Mouse (Mus musculus) ovary, adult 18-20 months (tissue): ENCODE data around the gene Lst1.

ENCODE experiments used
- DNase-seq: peaks from one replicate; pipeline ENCODE4 v3.0.0; 2022; ENCODE audit warnings: low spot score, mixed read lengths

The Lst1 gene

GRCm38 (mm10) chr17:35185639-35186611 is 2.3 kb downstream of the Lst1 start:
- no peak for DNase-seq

- no peak for DNase-seq
These were observed 8.1 kb downstream of the Lst1 start for GRCm38 (mm10) chr17:35180093-35180492.

DNA sequence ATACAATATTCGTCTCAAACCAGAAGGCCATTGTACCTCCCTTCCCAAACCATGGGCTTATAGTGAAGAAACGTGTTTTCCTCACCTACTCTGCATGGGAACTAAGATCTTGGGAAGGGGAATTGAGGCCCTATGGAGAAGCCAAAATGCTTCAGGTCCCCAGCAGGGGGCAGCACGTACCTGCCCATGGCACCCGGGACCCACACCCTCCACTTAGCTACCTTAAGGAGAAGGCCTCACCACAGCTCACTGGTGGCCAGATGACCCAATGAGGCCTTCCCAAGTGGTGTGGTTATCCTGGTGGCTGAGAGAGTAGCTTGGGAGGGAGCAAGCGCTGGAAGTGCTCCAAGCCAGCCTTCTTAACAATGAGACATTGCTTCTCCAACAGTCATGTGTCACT is 9.7 kb downstream of the Lst1 start:
- DNase-seq, result no peak

DNA sequence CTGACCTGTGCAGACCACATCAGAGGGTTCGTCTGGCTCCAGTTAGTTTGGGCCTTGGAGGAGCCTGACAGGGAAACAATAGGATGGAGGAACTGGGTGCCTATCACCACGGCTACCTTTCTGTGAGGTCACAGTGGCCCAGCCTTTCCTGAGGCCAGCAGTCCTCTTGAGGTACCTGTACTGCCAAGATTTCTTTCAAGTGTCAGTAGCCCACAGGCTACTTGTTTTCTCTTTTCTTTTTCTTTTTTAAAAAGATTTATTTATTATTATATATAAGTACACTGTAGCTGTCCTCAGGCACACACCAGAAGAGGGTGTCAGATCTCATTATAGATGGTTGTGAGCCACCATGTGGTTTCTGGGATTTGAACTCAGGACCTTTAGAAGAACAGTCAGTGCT is 12.3 kb downstream of the Lst1 start, which contains the start of gene Aif1:
Gene Aif1 (minus strand): TSS at position 101 of the 400 bp plus-strand sequence.
- DNase-seq, result no peak

- DNase-seq, result no peak
These were observed 12.9 kb downstream of the Lst1 start for GRCm38 (mm10) chr17:35175382-35175781.

GRCm38 (mm10) chr17:35174201-35174977 is 13.8 kb downstream of the Lst1 start:
- no peak for DNase-seq

DNA sequence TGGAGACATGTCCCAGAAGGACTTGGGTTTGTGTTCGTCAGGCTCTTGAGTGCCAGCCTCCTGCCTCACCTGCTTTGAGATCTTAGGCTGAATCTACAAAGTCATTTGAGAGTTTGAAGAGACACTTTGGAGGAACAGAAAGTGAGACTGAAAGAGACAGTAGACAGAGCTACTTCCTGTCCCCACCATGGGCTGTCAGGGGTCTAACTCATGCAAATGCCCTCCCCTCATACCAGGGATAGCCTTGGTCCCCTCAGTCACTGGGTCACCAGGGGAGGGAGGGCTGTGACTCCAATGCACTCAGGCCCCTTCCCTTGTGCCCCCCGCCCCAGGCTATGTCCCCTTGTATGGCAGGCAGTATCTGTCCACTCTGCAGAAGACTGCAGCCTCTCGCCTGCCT is 14.9 kb downstream of the Lst1 start:
- no peak for DNase-seq

DNA sequence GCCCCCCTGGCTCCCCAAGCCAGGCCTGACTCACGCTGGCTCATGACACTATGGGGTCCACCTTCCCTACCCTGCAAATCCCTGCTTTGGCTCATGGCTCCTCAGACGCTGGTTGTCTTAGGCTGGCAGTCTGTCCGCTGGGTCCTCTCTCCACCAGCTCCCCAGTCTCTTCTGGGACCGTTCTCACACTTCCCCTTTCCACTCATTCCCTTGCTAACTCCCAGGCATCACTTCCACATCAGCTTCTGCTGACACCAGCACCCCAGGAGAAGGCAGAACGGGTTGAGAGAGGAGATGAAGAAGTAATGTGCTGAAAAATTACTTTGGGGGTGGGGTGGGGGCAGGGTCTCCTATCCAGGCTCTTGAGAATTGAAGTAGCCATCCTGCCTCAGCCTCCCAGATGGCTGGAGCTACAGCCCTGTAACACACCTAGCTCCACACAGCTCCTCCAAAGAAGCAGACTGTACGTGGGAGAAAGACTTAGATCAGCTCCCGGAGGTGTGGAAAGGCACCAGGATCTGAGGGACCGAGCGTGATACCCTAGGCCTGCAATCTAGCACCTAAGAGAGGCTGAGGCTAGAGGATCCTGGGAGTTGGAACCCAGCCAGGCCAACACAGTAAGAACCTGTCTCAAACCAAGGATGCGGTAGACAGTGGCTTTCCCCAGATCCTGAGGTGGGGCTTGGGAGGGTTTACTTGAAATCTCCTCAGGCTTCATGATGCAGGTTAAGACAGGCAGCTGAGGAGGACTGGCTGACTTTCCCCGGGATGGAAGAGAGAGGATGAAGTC is 15.6 kb downstream of the Lst1 start:
- no peak for DNase-seq

DNA sequence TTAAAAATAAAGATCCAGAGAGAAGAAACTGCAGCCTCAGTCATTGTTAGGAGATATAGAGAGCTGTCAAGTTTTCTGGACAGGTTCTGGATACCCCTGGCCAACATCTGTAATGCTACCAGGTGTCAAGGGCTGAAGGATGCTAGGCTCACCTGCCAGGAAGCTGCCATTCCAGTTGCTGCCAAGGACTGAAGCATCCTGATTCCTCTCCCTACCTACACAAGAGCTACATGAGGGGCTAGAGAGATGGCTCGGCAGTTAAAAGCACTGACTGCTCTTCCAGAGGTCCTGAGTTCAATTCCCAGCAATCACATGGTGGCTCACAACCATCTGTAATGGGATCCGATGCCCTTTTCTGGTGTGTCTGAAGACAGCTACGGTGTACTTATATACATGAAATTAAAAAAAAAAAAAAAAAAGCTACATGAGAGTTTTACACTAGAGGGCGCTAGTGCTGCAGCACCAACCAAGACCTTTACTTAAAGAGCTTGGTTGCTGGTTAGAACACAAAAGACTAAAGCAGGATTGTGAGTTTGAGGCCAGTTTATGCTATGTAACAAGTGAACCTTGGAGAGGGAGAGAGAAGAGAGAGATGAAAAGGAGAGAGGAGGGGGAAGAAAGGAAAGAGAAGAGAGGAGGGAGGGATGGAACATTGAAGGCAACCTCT is 19.6 kb downstream of the Lst1 start:
- DNase-seq, result no peak

DNA sequence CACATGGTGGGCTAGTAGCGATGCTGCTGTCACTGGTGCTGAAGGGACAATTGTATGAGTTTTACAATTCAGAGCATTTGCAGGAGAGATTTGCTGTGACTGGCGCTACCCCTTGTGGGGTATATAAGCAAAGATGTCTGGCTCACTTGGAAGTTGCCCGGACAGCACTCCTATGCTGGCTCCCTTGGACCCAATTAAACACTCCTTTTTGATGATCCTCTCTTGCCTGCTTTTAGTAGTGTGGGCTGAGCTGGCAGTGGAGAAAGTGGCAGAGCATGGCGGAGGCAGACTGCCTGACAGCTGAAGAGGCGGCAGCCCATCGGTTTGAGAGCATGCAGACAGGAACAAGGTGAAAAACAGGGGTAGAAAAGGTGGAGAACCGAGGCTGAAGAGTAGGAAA is 20.4 kb downstream of the Lst1 start:
- DNase-seq, result no peak

DNA sequence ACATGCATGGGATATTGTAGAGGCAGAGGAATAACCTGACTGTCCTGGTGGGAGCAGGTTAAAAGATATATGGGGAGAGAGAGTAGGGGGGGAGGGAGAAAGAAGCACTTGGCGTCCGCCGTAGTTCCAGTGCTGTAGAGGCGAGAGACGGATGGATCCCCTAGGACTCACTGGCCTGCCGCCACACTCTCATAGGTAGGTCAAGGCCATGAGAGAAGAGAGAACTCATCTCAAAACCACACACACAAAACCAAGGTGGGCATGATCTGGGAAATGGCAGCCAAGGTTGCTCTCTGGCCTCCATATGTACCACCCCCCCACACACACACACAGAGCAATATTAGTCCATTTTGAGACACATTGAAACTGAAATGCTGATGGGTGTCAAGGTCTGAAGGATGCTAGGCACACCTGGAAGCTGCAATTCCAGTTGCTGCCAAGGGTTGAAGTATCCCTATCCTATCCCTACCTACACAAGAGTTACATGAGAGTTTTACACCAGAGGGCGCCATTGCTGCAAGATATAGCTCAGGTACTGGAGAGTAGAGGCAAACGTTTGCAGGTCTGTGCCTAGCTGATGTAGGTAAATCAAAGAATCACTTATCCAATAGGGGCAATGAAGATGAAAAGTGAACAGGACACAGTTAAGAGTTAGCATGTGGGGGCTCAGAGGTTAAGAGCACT is 21.7 kb downstream of the Lst1 start:
- DNase-seq, result no peak

- DNase-seq, result no peak
These were observed 22.6 kb downstream of the Lst1 start for GRCm38 (mm10) chr17:35165451-35166155.

DNA sequence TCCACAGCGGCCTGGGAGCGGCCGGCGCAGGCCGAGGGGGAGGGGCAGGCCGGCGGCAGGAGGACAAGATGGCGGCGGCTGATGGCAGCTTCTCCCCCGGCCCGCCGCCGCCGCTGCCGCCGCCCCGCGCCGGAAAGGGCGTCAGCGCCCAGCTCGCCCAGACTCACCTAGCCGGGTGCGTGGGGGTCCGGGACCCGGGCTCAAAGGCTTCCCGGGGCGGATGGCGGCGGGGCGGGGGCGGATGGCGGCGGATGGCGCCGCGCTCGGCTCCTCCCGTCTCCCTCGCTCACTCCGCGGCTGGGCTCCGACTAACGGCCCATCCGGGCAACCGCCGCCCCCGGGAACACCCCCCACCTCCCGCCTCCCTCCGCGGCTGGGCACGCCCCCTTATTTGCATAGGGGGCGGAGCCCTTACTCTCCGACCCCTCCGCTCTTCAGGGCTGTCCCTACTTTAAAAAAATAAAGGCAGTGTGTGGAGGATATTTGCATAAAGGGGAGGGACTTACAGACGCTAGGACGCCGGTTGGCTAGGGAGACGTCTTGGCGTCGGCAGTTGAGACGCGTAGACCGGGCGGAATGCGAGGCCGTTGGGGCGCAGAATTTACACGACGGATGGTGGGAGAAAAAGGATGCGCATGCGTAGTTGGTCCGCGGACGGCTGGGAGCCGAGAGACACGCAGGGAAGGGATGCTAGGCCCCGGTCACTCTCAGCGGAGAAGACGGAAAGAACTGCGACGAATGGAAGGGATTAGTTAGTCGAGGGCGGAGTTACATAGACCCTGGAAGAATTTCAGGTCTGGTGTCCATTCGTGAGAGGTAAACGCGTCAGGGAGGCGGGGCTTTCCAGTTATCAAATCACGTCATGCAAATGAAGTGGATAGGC is 23.4 kb downstream of the Lst1 start, which contains the start of gene Prrc2a:
Gene Prrc2a (minus strand): TSS at position 330 of the 883 bp plus-strand sequence.
- DNase-seq, result peak; percentile 98

DNA sequence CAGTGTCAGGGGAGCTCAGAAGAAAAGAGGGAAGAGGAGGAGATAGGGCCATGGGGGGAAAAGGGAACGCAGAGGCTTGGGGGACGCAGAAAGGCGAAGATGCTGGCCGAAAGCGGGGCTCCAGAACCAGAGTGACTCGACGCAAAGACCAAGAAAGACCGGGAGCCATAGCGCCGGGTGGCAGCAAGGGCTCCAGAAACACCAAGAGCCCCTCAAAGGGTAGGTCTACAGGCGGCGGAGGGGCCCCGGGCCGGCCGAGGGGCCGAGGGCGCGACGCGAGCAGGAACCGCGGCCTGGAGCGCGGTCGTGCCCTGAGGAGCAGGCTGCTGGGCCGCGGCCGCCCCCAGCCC is 24.0 kb downstream of the Lst1 start:
- DNase-seq, result no peak

DNA sequence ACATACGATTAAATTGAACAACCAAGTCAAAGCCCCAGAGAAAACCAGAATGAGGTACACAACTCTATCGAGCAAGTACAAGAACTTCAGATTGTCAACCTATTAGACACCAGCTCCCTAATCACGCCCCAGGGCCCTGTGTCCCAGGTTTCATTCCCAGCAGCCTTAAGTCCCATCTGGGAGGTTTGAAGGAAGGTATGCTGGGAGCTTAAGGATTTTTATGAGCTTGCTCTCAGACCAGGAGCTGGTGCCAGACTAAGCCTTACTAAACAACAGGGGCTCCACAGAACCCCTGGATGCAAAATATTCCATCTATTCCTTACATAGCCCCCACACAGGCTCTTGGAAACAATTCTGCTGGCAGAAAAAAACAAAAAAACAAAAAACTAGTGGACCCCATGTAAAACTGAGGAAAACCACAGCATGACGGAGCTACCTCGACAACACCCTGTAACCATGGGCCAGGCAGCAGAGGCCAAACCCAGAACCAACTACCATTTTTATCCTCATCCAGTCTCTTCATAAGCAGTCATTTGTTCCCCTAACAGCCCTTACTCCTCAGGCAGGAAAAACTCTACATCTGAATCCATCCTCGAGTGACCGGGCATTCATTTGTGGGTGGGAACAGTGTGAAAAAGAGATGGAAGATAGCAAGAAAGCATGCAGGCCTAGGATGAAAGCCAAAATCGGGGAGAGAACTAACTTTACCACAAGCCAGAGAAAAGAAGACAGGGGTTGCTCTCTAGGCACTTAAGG is 24.7 kb downstream of the Lst1 start:
- no peak for DNase-seq

GRCm38 (mm10) chr17:35162730-35163129 is 25.5 kb downstream of the Lst1 start:
- DNase-seq, result no peak

GRCm38 (mm10) chr17:35162121-35162520 is 26.1 kb downstream of the Lst1 start:
- DNase-seq, result no peak

DNA sequence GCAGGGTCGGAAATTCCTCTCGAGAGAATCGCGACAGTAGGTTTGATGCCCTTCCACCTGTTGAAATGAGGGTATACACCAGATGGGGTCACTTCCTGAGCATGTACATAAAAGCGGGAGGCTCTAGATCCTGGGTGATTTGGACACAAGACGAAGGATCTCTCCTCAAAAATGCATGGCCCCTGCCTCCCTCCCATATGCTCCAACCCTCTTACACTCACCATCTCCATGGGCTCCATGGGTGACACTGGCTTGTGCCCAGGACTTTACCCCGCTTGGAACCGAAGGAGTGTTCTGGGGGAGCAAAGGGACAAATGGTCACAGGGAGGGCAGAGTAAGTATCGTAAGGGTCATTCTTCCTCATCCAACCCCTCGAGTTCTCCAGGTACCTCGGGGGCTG is 26.8 kb downstream of the Lst1 start:
- no peak for DNase-seq

DNA sequence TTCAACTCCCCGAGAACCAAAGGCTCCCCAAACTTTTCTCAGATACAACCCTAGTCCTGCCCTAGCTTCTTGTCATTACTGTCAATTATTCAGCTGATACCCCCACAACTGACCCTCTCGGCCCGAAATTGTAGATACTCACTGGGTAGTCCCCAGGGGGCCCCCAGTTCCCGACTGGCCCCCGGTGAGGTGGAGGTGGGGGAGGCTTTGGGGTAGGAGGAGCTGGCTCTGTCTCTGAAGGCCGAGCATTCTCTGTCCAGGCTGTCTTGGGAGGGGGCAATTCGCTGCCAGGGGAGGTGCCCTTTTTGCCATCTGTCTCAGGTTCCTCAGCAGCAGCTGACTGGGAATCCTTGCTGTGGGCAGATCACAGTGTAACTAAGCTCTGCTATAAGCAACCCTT is 28.6 kb downstream of the Lst1 start:
- no peak for DNase-seq
